Mouse (Mus musculus) thymus, postnatal 4 days (tissue): ENCODE results near the gene Slc25a27.
A peak's percentile ranks its signal among the peaks of the same experiment; 100 is the strongest.

Experiments
- DNase-seq: peaks from one replicate; pipeline ENCODE4 v3.0.0; 2021

The Slc25a27 gene

GRCm38 (mm10) chr17:43666576-43667289, at the start of gene Slc25a27:
Slc25a27 (minus strand) TSS chr17:43667214.
- DNase-seq = peak; percentile 79

- no peak for DNase-seq
Measured at GRCm38 (mm10) chr17:43716601-43717000, 49.6 kb upstream of the Slc25a27 start.

- no peak for DNase-seq
Measured at GRCm38 (mm10) chr17:43714191-43714590, 47.2 kb upstream of the Slc25a27 start.

DNA sequence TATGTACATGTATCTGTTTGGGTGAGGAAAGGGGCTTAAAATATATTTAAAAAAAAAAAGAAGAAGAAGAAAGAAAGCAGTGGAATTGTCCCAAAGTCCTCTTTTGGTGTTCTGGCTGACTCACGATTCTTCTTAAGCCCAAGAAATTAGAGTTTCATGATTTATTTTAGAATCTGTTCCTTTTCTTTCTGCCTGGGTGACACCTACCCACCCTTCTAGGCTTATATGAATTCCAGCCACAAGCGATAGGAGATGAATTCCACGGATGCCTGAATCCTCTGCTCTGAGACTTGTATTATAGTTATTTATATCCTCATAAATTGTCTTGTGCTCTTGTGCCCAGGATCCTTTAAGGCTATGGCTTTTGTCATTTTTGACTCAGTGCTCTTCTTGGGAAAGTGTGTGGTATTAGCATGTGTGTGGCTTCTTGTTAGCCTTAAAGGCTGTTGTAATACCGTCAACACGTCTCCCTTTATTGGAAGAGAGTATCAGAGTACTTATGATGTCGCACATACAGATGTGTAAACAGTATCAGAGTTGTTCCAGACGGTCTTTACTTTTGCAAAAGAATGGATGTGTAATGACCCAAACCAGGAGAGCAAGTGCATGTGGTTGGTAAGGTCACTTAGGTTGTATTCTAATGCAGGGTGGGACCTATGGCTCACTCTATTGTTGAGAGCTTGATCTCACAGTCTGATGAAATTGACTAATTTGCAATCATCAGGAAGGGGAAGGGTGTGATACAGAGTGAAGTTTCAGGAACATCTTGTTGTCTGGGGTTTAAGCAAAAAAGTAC, 44.7 kb upstream of the Slc25a27 start:
- no peak for DNase-seq

- no peak for DNase-seq
Measured at GRCm38 (mm10) chr17:43707254-43707653, 40.2 kb upstream of the Slc25a27 start.

- no peak for DNase-seq
Measured at GRCm38 (mm10) chr17:43706749-43707148, 39.7 kb upstream of the Slc25a27 start.

- DNase-seq = no peak
Measured at GRCm38 (mm10) chr17:43704216-43704930, 37.4 kb upstream of the Slc25a27 start.

GRCm38 (mm10) chr17:43701060-43701459, 34.0 kb upstream of the Slc25a27 start:
- DNase-seq = peak; percentile 76

- peak; percentile 87 for DNase-seq
Measured at GRCm38 (mm10) chr17:43698997-43699649, 32.1 kb upstream of the Slc25a27 start.

GRCm38 (mm10) chr17:43689591-43689990, 22.6 kb upstream of the Slc25a27 start:
- no peak for DNase-seq

- DNase-seq = no peak
Measured at GRCm38 (mm10) chr17:43684638-43685037, 17.6 kb upstream of the Slc25a27 start.

DNA sequence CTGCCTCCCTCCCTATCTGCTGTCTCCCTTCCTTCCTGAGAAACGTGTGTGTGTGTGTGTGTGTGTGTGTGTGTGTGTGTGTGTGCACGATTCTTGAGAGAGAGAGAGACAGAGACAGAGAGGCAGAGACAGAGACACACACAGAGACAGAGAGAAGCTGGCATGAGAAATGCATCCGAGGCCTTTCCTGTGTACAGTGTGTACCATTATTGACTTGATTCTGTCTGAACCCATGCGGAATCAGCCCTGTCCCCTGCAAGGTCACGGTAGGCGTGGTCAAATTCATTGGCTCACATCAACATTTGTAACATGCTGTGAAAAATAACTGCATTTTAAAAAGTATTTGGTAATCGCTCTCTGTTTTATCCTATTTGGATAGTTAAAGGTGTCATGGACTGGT, 17.1 kb upstream of the Slc25a27 start:
- no peak for DNase-seq

DNA sequence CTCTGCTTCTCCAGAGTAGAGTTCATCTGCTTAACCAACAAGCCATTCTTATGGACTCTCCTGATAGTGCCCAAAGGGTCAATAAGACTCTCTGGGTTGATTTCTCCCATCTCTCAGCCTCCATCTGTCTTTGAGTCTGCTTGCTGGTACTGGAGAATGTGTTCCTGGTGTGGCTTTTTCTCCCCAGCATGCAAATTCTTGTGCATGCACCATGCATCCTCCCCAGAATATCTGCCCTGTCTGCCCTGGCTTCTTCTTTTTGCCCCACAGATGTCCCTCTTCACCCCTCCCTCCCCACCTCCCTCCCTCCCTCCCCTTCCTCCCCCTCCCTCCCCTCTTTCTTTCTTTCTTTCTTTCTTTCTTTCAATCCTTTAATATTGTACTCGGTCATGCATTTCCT, 10.3 kb upstream of the Slc25a27 start:
- DNase-seq = no peak

DNA sequence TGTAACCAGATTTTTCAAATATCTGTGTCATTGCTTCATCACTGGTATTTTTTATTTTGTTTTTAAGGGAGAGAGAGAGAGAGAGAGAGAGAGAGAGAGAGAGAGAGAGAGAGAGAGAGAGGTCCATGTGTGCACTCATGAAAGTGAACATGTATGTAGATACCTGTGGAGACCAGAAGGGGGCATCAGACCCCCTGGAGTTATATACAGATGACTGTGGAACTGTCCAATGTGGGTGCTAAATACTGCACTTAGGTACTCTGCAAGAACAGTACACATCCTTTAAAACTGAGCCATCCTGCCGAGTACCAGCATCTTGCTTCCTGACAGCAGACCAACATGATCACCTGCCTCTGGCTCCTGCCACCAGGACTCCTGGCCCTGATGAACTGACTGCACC, 9.2 kb upstream of the Slc25a27 start:
- no peak for DNase-seq

DNA sequence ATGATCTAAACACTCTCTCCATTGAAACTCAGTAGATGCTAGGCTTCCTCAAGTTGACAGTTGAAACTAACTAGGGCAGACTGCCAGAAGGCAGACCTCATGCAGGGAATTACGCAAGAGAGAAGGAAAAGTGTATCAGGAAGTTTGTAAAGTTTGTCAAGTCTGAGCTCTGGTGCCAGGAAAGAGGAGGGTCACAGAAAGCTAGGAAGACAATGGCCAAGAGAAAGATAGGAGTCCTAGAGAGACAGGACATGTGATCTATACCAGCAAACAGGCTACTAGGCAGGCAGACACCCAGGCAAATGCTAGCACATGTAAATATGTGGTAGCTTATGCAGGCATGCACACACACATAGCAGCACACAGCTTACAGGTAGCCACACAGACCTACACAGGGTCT, 8.2 kb upstream of the Slc25a27 start:
- DNase-seq = no peak

- no peak for DNase-seq
Measured at GRCm38 (mm10) chr17:43671907-43672306, 4.9 kb upstream of the Slc25a27 start.

DNA sequence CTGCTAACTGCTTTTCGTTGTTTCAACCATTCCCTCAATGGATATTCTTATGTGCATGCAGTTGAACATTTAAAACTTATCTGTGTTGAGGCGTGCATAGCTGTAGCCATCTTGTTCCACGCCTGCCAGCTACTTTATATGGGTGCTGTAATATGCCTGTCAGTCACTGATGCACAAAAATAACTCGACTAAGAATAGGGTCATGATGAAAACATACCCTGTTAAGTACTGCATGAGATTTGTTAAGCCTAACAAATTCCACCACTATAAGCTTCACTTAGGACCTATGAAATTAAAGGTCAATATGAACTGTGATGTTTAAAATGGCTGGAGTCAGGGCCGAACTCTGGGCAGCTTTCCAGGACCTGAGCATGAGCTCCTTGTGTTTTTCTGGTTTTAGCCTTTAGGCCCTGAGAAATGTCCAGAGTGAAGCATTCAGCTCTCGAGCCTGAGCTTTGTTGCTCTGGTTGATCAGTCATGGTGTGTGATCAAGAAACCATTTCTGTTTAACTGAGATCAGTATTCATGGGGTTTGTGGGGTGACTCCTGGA, 2.2 kb upstream of the Slc25a27 start:
- no peak for DNase-seq

DNA sequence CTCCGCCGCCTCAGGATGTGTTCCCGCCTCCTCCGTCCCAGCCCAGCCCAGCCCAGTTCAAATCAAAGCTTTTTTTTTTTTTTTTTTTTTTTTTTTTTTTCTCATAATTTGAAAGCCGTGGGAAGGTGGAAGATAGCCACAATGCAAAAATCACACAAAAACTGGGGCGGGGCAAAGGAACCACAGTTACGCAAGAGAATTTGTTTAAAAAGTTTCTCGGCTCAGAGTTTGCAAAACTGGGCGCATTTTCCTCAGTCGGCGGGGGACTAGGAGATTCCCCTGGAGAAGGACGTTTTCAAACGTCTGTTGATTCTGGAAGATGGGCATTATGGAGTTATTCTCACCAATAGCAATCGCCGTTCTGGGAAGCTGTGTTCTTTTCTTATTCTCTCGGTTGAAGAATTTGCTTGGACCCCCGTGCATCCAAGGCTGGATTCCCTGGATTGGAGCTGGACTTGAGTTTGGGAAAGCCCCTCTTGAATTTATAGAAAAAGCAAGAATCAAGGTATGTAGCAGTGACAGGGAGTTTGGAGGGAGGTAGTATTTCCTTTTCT, 353 bp upstream of the Slc25a27 start, which contains the start of gene Cyp39a1:
Cyp39a1 (plus strand) TSS at position 136 of the 554 bp plus-strand sequence.
- DNase-seq = no peak

GRCm38 (mm10) chr17:43651314-43652046, 15.5 kb downstream of the Slc25a27 start:
- peak; percentile 28 for DNase-seq

DNA sequence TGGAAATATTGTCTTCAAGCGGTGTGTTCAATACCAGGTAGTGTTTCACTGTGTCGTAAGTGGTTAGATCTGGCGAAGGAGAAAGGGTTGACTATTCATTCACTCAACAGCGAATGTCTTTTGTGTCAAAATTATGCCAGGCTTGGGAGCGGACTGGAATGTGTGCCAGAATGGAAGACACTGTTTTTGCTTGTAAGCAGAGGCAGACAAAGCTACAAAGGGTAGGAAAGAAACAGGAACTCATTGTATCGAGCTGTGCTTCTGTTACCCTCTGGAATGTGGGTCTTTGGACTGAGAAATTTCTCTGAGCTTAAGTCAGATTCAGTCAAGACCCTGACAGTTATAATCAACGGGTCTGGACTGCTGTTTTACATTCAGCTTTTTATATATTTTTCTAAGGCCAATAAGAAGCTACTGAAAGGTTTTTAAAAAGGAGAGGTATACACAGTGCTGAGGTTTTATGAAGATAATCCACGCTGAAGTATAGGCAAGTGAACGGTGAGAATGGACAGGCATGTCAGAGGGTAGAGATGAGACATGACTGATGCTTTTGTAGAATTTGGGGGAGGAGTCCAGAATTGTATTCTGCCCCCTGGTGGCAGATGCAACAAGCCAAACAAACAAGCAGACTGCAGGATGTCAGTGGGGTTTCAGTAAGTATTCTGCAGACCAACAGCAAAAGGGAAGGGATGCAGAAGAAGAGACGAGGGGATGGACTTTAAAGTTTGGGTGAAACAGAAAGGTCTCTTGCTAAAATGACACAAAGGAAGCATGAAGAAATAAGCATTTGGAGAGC, 17.2 kb downstream of the Slc25a27 start:
- peak; percentile 63 for DNase-seq

GRCm38 (mm10) chr17:43646925-43647324, 20.1 kb downstream of the Slc25a27 start:
- DNase-seq = no peak
